Mouse (Mus musculus) forebrain, embryonic 10.5 days (tissue): ENCODE results near the gene Dab1. TPM values are rescaled to one million over a fixed set of nuclear protein-coding genes. Genes with fewer than 3 reads are reported as not detected.

ENCODE experiments used
- DNase-seq: peaks from one replicate; pipeline ENCODE4 v3.0.0-alpha.2; 2017; ENCODE audit warnings: low spot score; ENCODE audit errors: extremely low spot score
- H3K27ac ChIP-seq: fragments of 300-500 bp; sonication (generic); 2 replicates; pipeline ENCODE4 v1.5.1; 2016; ENCODE audit warnings: mild to moderate bottlenecking
- H3K27me3 ChIP-seq: fragments of 300-500 bp; sonication (generic); 2 replicates; pipeline ENCODE4 v1.6.1; 2016; ENCODE audit warnings: mild to moderate bottlenecking; ENCODE audit not compliant: poor library complexity, severe bottlenecking
- H3K36me3 ChIP-seq: fragments of 300-500 bp; sonication (generic); replicated peaks from 2 replicates; pipeline ENCODE4 v1.6.1; 2016; ENCODE audit warnings: mild to moderate bottlenecking, moderate library complexity
- H3K4me1 ChIP-seq: fragments of 300-500 bp; sonication (generic); 2 replicates; pipeline ENCODE4 v1.6.1; 2016
- H3K4me3 ChIP-seq: fragments of 300-500 bp; sonication (generic); 2 replicates; pipeline ENCODE4 v1.5.1; 2016; ENCODE audit warnings: mild to moderate bottlenecking, moderate library complexity
- H3K9me3 ChIP-seq: fragments of 300-500 bp; sonication (generic); 2 replicates; pipeline ENCODE4 v1.6.1; 2016; ENCODE audit warnings: mild to moderate bottlenecking, moderate library complexity
- WGBS: fragments of 180-500 bp; shearing (Covaris S2); methylation state at CpG from one replicate; pipeline ENCODE4 v1.1.7; 2016; 5-methylcytosine and 5-hydroxymethylcytosine counted together
- polyA plus RNA-seq: library from polyadenylated mRNA; unstranded; fragments of >200 nt; fragmentation: Nextera tagmentation; extraction: Ambion mirVana; gene quantifications from 2 replicates; pipeline ENCODE4 v1.2.1, GENCODE M21; 2016

Gene Dab1
- polyA plus RNA-seq, 1 experiment from 2014 or later, result 26.4 TPM

DNA sequence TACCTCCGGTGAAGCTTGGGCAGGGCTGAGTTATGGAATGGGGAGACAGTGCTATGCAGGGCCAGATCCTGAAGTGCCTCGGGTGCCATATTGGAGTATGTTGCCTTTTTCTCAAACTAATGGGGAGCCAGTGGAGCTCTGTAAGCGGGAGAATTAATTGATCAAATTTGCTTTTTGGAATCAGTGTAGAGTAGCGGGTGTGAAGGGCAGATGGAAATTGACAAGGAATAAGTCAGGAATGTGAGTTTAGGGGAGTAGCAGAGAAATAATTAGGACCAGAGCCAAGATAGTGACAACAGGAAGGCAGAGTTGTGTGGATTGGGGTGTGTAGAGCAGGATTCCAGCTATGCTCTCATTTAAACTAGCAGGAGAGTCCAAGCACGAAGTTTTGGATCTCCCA is 784.9 kb downstream of the Dab1 start:
- Histone ChIP-seq H3K4me3 (no peak overlapping the region), H3K27ac (no peak overlapping the region), H3K9me3 (no peaks in the 10 kb centered on the region), H3K36me3 (no peaks in the 10 kb centered on the region), H3K27me3 (no peaks in the 10 kb centered on the region), H3K4me1 (peaks cover 12% of the 10 kb centered on the region)
- no peak for DNase-seq
- 89% methylated on average over 5 of the region's 5 CpGs for WGBS

- Histone ChIP-seq H3K4me1 (peaks cover 6% of the 10 kb centered on the region), H3K27ac (no peak overlapping the region), H3K36me3 (no peaks in the 10 kb centered on the region), H3K4me3 (no peak overlapping the region), H3K27me3 (no peaks in the 10 kb centered on the region), H3K9me3 (no peaks in the 10 kb centered on the region)
- DNase-seq, result no peak
- WGBS, result 94% methylated on average over 6 of the region's 6 CpGs
Measured at GRCm38 (mm10) chr4:104410922-104411321, 791.8 kb downstream of the Dab1 start.

DNA sequence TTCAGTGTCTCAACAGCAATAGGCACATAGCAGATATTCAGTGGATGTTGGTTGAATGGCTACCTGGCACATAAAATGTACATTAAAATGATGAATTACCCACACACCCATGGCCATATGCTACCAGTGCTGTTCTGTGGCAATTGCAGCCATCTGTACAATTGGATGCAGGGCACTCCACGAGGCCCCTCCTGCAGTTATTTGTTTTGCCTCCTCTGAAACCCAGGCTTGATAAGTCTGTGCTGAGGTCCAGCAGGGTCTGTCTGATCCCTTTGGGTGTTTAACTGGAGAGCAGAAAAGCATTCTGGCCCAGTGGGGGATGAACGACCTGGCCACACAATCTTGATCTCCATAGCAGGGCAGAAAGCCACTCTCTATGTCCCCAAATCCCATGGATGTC is 796.3 kb downstream of the Dab1 start:
- Histone ChIP-seq H3K9me3 (no peaks in the 10 kb centered on the region), H3K4me1 (peaks cover 12% of the 10 kb centered on the region)
- WGBS, result 42% methylated on average over 2 of the region's 2 CpGs

DNA sequence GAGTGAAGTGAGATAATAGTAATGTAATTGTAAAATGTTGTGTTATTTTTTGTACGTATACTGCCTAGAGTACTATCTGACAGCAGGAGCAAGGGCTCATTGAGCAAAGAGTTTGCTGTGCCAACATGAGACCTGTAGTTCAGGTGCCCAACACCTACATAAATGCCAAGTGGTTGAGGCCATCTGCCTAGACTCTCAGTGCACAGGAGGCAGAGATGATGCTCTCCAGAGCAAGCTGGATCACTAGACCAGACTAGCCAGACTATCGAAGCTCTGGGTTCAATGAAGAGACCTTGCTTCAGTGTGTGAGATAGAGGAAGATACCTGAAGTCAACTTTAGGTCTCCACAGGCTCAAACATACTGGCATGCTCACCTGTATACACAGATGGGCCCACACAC is 799.2 kb downstream of the Dab1 start:
- no peak for DNase-seq
- no peak overlapping the region for H3K4me3 ChIP-seq
- no peaks in the 10 kb centered on the region for H3K36me3 ChIP-seq
- H3K4me1 ChIP-seq, result peaks cover 12% of the 10 kb centered on the region
- no peak overlapping the region for H3K27ac ChIP-seq
- 97% methylated on average over 2 of the region's 2 CpGs for WGBS
- H3K9me3 ChIP-seq, result no peaks in the 10 kb centered on the region
- H3K27me3 ChIP-seq, result no peaks in the 10 kb centered on the region

More for the DNA sequence above, 796.3 kb downstream of the Dab1 start:
- Histone ChIP-seq H3K27ac (no peak overlapping the region), H3K4me3 (no peak overlapping the region), H3K27me3 (no peaks in the 10 kb centered on the region), H3K36me3 (no peaks in the 10 kb centered on the region)
- no peak for DNase-seq

GRCm38 (mm10) chr4:104420983-104421680 is 802.0 kb downstream of the Dab1 start:
- WGBS, result 96% methylated on average over 12 of the region's 12 CpGs
- no peak overlapping the region for H3K27ac ChIP-seq
- no peak for DNase-seq

DNA sequence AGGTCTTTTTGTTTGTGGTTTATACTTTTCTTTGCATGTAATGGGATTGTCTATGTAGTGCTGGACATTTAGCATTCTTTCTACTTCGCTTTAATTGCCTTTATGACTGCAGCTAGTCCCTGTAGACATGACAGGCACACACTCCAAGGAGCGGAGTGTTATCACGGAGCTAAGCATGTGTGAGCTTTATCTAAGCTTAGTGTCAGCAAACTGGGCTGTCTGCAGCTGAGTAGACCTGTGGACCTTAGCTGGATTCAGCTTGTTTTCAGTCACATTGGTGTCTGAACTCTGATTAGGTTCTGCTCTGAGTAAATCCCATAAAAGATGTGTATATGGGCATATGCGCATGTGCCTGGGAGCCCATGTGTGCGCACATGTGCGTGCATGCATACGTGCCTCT is 810.0 kb downstream of the Dab1 start:
- Histone ChIP-seq H3K36me3 (no peaks in the 10 kb centered on the region), H3K4me3 (no peak overlapping the region), H3K27ac (no peak overlapping the region), H3K4me1 (peaks cover 21% of the 10 kb centered on the region), H3K9me3 (no peaks in the 10 kb centered on the region), H3K27me3 (no peaks in the 10 kb centered on the region)
- DNase-seq, result no peak
- WGBS, result 91% methylated on average over 7 of the region's 7 CpGs

More at GRCm38 (mm10) chr4:104420983-104421680, 802.0 kb downstream of the Dab1 start:
- no peaks in the 10 kb centered on the region for H3K36me3 ChIP-seq
- H3K4me1 ChIP-seq, result peaks cover 4% of the 10 kb centered on the region; the same call in 1 of the 2 replicates
- no peaks in the 10 kb centered on the region for H3K9me3 ChIP-seq
- no peaks in the 10 kb centered on the region for H3K27me3 ChIP-seq
- no peak overlapping the region for H3K4me3 ChIP-seq

DNA sequence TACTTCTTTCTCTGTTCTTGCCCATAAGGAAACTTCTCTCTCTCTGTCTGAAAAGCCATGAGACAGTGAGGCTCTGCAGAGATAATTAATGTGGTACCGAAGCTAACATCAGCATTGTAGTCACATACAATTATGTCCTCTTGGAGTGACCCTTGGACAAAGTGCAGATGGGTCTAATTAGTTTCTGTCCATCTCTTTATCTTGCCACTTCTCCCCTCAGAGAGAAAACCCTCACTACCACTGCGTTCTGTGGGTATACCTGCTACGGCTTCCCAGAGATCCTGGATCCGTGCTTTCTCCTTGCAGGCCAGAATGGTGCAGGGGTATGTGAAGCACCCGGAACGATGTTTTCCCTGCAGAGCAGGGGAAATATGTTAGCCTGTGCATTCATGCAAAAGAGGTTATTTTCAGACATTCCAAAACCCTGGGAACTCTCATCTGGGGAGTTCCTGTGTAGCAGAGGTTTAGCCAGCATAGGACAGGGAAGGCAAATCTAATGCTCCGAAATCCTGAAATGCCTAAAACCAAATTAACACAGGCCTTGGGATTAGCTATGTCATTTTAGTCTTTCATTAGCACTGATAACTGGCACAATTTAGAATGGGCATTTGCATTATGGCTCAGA is 812.2 kb downstream of the Dab1 start:
- 72% methylated on average over 7 of the region's 7 CpGs for WGBS
- no peak for DNase-seq

GRCm38 (mm10) chr4:104432150-104432549 is 813.0 kb downstream of the Dab1 start:
- Histone ChIP-seq H3K27me3 (no peaks in the 10 kb centered on the region), H3K4me1 (peaks cover 29% of the 10 kb centered on the region), H3K4me3 (no peak overlapping the region), H3K36me3 (no peaks in the 10 kb centered on the region), H3K27ac (no peak overlapping the region), H3K9me3 (no peaks in the 10 kb centered on the region)
- DNase-seq, result no peak
- WGBS, result 94% methylated on average over 11 of the region's 11 CpGs

More for the DNA sequence above, 812.2 kb downstream of the Dab1 start:
- H3K36me3 ChIP-seq, result no peaks in the 10 kb centered on the region
- H3K27me3 ChIP-seq, result no peaks in the 10 kb centered on the region
- no peak overlapping the region for H3K27ac ChIP-seq
- no peaks in the 10 kb centered on the region for H3K9me3 ChIP-seq
- H3K4me1 ChIP-seq, result peaks cover 21% of the 10 kb centered on the region
- H3K4me3 ChIP-seq, result no peak overlapping the region

- Histone ChIP-seq H3K4me3 (no peak overlapping the region), H3K4me1 (peaks cover 44% of the 10 kb centered on the region), H3K36me3 (no peaks in the 10 kb centered on the region), H3K9me3 (no peaks in the 10 kb centered on the region), H3K27ac (no peak overlapping the region), H3K27me3 (peaks cover 6% of the 10 kb centered on the region; the same call in 1 of the 2 replicates)
- 88% methylated on average over 5 of the region's 5 CpGs for WGBS
- DNase-seq, result no peak
Measured at GRCm38 (mm10) chr4:104435736-104436135, 816.6 kb downstream of the Dab1 start.

GRCm38 (mm10) chr4:104436411-104436810 is 817.3 kb downstream of the Dab1 start:
- H3K9me3 ChIP-seq, result no peaks in the 10 kb centered on the region
- no peak overlapping the region for H3K27ac ChIP-seq
- H3K4me1 ChIP-seq, result peaks cover 37% of the 10 kb centered on the region
- 89% methylated on average over 4 of the region's 4 CpGs for WGBS
- H3K27me3 ChIP-seq, result peaks cover 6% of the 10 kb centered on the region; the same call in 1 of the 2 replicates
- no peak for DNase-seq
- no peaks in the 10 kb centered on the region for H3K36me3 ChIP-seq
- H3K4me3 ChIP-seq, result no peak overlapping the region

DNA sequence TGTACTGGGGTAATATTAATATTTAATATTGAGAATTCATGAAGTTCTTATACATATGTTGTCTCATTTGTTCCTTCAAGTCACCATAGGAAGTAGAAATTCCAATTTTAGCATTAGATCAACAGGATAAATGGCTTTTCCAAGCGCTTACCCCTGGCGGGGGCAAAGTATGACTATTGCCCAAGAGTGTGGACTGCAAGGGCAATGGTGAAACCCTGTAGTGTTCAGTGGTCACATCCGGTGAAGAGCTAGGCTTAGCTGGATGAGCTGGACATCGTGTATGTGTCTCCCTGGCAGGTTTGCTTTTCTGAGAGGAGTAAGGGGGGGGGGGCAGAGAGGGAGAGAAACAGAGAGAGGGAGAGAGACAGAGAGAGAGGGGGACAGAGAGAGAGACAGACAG is 819.6 kb downstream of the Dab1 start:
- no peaks in the 10 kb centered on the region for H3K36me3 ChIP-seq
- no peaks in the 10 kb centered on the region for H3K9me3 ChIP-seq
- H3K27ac ChIP-seq, result no peak overlapping the region
- no peak overlapping the region for H3K4me3 ChIP-seq
- no peak for DNase-seq
- H3K27me3 ChIP-seq, result peaks cover 6% of the 10 kb centered on the region; the same call in 1 of the 2 replicates
- WGBS, result 91% methylated on average over 4 of the region's 4 CpGs
- peaks cover 42% of the 10 kb centered on the region for H3K4me1 ChIP-seq

- Histone ChIP-seq H3K27ac (no peak overlapping the region), H3K4me1 (peaks cover 51% of the 10 kb centered on the region), H3K27me3 (peaks cover 6% of the 10 kb centered on the region; the same call in 1 of the 2 replicates), H3K4me3 (no peak overlapping the region), H3K9me3 (no peaks in the 10 kb centered on the region), H3K36me3 (no peaks in the 10 kb centered on the region)
- WGBS, result 90% methylated on average over 3 of the region's 3 CpGs
- no peak for DNase-seq
Measured at GRCm38 (mm10) chr4:104439641-104440040, 820.5 kb downstream of the Dab1 start.
